Mouse (Mus musculus): ENCODE data around the gene Npas3.

The Npas3 gene

DNA sequence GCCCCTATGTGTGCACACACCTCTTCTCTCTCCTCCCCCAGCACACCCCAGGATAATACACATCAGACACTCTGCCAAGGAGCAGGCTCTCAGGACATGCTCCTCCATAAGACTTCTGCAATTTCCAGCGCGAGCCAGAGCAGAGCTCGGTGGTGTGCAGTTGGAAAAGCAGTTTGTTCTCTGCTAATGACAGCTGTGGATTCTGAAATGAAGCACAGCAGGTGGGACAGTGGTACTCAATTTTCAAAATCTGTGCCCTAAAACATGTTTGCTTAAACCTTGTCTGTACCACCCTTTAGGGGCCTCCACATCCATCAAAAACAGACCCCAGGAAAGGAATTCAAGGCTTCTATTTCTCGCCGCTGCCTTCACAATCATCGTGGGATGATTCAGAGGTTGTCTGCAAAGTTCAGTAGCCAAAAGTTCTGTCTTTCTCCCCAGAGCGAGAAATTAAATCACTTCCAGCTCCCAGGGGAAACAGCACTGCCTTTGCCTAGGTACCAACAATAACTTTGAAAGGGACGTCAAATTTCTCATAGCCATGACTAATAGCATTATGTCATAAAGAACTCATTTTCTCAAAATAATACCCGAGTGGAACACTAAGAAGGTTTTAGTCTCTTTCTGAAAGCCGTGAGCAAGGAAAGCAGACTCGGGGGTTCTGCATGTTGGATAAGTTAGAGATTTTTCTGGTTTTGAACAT, 533.5 kb downstream of the Npas3 start:
- no peak for DNase-seq (ENCODE audit: low read depth, low spot score)

DNA sequence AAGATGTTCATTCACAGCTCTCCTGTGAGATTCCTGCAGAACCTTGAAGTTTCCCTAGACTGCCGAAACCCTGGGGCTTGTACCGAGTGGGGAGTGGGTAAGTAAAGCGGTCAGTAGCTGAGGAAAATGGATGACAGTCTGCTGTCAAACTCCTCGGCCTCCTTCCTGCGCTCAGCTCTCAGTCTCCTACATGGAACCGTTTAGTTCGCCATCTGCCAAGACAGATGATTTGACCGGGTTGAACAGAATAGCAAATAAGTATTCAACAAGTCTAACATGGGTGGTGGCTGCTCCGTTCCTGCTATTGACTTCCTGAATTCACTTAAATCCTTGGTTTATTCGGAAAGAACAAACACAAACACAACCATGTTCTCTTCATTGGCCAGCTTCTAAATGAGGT, 541.0 kb downstream of the Npas3 start:
- no peak for DNase-seq (ENCODE audit: low read depth, low spot score)

DNA sequence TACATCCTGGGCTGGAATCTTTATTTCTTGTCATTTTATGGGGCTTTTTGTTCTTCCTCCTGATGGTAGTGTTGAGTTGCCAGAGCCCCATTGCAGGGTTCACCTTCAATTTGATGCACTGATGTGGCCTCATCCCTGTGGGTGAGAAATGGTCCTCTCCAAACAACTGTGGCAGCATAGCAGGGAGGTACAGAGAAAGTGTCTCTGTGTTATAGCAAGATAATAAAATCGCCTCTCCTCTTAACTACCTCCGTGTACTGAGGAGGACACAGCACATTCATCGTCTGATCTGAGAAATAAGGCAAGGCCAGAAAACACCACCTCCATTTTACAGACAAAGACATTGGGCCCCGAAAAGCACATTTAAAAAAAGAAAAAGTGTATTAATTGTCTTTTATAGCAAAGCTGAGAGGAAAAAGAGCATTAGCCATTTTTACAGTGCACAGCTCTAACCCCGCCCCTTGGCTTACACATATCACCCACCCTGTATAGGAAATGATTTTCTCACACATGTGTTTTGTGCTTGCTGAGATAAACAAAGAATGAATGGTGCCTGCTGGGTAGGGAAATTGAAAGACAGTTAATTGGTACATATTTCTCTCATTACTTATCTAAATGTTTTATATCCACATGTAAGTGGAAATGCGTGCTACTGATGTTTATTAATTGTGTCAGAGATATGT, 546.4 kb downstream of the Npas3 start:
- DNase-seq (ENCODE audit: low read depth, low spot score) = no peak

DNA sequence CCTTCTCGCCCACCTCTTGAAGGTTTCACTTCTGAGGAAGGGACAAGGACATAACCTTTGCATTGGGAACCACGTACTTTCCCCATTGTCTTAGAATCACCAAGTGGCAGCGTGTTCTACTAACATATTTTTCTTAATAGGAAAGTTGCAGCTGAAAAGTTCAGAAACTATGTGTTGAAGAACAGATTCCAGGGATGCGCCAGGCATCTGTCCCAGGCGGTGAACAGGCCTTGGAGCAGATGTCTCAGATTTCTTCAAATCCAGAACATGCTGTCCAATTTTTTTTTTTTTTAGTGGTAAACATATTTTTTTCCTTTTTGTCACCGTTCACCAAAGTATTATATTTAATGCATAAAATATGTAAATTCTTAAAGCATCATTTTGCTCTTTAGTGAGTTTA, 553.4 kb downstream of the Npas3 start:
- DNase-seq (ENCODE audit: low read depth, low spot score) = no peak

DNA sequence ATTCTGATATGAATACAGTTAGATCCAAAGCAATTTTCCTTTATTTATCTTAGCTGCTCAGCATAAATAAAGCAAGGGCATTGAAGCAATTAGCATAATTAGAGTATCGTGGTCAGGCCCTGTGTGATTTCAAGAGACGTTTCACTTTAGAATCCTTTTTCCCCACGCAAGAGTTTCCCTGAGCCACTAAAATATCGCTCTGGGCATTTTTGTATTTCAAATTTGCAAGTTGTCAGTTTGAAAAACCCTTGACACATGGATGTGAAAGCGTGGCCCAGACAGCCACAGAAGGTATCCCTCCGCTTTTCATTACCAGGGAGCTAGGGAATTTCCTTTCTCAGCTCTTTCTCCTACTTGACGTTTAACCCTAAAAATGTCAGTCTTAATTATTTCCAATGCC, 553.9 kb downstream of the Npas3 start:
- DNase-seq (ENCODE audit: low read depth, low spot score) = no peak

DNA sequence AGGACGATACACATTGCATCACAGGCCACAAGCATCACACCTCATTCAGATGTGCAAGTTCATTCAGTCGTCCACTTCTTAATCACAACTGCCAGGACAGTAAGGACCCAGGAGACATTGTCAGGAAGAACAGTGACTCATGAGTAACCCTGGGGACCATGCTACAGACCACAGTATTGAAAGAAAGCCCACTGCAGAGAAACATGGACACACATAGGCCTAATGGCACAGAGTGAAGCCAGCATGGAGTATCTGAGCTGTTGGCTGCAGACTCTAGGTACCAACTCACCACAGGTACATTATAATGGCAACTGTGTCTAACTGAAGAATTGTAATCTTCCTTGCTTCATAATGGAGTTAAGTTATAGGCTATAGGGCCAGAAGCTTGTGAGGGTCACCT, 561.6 kb downstream of the Npas3 start:
- no peak for DNase-seq (ENCODE audit: low read depth, low spot score)

DNA sequence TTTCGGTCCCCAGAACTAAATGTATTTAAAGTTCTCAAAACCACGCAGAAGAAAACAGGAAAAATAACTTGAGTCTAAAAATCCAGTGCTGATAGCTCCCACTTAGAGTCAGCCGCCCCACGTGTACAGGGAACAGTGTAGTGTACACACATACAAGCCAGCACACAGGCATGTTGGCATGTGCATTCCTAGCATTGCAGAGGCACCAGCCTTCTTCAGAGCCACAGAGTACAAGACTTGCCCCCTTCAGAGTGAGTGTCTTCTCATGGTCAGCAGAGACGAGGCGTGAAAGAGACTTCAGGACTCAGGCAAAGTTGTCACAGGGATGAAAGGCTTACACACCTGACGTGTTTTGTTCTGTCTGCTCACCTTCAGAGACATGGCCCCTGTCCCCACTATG, 565.8 kb downstream of the Npas3 start:
- DNase-seq (ENCODE audit: low read depth, low spot score) = no peak

DNA sequence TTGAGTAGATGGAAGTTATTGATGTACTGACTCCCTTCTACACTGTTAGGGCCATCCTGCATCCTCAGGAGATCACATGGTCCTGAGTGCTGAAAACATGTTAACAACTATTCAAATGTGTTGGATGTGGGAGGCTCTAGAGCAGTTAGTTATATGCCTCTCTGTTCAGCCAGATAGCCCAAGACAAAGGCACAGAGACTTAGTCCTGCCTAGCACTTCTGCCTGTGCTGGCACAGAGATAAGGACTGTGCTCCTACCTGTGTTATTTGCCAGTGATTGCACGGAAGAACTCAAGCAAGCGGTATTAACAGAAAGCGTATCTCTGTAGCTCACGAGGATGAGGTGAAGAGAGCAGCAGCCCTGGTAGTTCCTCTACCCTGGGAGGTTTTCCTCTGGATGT, 571.5 kb downstream of the Npas3 start:
- no peak for DNase-seq (ENCODE audit: low read depth, low spot score)

DNA sequence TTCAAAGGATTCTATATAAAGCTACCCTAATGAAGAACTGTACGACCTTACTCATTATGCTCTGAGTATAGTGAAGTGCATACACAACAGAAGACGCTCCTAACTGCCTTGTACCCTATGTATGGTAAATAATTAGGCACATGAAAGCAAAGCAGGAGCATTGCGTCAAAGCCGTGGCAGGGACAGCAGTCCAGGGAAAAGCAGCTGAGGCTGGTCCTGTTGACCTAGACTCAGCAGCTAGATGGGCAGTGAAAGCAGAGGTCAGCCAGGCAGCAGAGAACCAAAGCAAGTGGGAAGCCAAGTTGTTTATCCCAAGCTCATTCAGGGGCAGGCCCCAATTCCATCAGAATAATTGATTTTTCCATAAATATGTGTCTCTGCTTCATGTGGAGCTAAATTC, 574.4 kb downstream of the Npas3 start:
- DNase-seq (ENCODE audit: low read depth, low spot score) = no peak

DNA sequence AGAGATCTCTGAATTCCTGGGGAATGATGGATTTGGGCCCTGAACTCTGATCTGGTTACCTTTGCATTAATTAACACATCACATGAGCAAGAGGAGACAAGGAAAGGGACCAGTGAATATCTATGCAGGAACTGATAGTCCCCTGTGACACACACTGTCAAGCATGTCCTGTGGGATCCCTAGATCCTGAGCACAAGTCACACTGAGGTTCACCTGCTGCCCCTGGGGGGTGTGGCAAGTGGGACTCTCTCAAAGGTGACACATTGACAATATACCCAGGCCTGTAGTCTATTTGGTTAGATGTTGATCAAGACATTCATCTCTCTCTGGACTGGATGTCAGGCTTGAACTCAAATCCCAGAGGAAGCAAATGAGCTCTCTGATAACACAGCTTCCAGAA, 576.8 kb downstream of the Npas3 start:
- DNase-seq (ENCODE audit: low read depth, low spot score) = no peak

DNA sequence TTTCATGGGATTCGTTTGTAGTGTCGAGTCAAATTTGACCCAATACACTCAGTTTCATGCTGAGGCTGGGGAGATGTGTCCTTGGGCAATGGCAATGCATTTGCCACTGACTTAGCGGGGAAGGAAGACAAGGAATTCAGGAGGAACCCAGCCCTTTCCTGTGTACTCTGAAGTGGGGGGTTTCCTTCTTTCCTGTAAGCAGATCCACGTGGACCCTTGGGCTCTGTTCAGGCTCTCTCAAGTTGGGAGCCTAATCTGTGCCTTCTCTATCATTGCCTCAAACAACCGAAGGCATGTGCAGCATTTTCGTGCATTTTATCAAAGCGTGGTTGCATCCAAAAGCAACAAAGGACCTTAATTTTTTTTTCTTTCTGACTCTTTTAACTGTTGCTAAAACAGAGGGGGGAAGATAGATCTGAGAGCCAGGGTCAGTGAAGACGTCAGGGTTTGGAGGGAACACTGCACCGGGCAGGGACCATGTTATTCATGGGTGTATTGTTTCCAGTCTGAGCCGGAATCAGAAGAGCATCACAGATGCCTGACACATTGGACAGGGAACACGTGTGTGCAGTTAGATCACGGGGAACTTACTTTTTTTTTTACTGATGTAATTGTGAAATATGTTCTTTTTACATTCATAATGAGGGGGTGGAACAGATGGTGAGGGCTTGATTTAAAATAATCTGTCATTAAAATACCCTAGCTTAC, 577.6 kb downstream of the Npas3 start:
- DNase-seq (ENCODE audit: low read depth, low spot score) = no peak

DNA sequence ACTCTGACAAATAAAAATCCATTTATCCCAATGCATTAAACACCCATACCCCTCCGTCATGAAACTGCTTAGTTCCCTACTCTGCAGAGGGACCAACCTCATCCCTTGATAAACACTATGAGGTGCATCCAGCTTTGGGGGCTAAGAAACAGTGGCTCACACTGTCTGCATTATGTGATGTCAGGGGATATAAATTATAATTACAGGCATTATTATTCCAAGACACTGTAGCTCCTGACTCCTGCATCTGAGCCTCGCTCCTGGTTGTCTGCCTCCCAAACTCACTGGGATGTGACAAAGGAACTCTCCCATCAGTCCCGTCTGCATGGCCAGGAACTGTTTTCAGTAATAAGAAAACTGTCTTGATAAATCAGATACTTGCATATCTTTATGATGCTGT, 578.3 kb downstream of the Npas3 start:
- no peak for DNase-seq (ENCODE audit: low read depth, low spot score)

DNA sequence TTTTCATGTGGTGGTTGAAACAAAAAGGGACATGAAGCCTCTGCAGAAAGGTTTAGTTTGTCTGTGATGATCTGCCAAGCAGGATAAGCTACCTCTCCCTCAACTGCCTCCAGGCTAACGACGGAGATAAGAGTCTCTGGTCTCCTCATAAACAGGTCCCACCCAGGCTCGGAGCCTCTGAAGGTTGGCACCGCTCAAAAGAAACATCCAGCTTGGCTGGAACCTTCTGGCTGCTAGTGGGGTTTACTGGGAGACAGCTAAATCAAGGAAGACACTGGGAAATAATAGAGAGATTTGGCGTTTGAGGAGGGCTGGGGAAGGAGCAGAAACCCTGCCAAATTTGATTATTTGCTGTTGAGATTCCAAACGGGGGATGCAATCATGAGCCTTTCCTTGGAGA, 584.1 kb downstream of the Npas3 start:
- no peak for DNase-seq (ENCODE audit: low read depth, low spot score)

DNA sequence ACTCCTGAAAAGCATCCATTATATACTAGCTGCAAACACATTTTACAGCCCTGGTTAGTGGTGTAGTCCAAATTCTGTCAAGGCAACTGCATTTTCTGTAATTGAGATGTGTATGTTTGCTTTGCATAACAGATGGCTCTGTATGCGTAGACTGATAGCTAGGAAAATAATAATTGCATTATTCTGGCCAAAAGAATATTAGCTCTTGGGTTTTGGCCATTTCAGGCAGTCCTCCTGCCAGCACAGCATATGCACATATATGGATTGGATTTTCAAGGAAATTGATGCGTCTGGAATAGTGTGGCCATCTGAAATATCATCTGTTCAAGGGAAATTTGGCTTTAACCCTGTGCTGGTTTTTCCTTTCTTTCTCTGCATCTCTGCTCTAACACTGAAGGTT, 584.9 kb downstream of the Npas3 start:
- no peak for DNase-seq (ENCODE audit: low read depth, low spot score)

DNA sequence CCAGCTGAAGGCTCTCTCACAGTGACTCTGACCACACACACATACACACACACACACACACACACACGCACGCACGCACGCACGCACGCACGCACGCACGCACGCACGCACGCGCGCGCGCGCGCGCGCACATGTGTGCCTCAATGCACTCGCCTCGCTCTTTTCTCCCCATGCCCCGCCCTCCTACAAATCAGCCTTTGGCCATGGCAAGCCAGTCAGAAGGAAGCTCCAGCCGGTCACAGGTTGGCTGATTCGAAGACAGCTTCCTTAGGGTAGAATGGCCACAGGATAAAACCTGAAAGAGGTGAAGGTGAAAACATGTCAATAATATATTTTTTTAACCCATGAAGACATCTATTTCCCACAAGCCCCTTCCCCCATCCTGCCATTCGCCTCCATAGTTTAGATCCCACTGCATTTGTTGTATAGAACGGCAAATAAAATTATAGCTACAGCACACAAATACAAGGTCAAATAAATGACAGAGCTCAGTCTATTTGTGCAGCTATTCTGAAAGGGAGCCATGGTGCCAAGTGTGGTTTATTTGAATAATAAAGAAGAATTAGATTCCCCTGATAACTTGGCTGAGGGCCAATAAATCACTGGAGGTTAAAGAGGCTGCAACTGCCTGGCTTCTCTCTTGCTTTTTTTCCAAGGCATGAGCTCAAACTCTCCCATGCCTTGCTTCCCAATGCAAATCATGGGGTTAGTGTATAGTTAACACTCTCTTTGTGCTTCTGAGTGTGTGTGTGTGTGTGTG, 587.7 kb downstream of the Npas3 start:
- no peak for DNase-seq (ENCODE audit: low read depth, low spot score)

DNA sequence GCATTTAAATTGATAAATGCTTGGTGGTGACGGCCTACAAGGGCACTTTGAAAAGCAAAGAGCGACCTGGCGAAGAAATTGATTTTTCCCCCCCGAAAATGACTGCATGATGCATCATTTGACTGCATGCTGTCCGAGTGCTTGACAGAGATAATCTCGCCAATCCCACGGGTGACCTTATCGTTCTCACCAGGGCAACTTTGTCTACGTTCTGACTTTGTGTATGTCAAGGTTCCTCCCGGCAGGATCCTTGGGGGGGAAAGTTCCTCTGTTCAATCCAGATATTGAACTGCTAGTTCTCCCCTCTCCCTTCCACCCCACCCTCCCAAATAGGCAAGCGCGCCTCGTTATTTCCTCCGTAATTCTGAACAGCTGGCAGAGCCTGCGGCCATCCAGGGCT, 588.9 kb downstream of the Npas3 start:
- DNase-seq (ENCODE audit: low read depth, low spot score) = no peak

DNA sequence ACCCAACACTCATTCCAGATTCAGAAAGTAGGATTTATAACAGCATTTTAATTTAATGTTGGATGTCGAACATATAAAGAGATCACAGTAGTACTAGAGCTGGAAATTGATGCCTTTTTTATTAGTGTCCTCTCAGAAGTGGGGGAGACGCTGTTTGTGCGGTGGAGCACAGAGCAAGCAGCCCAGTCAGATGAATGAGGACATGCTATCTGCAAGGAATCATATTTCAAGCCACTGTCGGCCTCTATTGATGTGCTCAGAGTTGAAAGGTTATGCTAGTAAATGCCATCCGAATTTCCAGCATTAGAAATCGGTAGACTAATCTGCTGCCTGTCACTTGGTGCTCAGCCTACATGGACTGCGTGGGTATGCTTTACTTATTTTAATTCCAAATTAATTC, 590.1 kb downstream of the Npas3 start:
- no peak for DNase-seq (ENCODE audit: low read depth, low spot score)

DNA sequence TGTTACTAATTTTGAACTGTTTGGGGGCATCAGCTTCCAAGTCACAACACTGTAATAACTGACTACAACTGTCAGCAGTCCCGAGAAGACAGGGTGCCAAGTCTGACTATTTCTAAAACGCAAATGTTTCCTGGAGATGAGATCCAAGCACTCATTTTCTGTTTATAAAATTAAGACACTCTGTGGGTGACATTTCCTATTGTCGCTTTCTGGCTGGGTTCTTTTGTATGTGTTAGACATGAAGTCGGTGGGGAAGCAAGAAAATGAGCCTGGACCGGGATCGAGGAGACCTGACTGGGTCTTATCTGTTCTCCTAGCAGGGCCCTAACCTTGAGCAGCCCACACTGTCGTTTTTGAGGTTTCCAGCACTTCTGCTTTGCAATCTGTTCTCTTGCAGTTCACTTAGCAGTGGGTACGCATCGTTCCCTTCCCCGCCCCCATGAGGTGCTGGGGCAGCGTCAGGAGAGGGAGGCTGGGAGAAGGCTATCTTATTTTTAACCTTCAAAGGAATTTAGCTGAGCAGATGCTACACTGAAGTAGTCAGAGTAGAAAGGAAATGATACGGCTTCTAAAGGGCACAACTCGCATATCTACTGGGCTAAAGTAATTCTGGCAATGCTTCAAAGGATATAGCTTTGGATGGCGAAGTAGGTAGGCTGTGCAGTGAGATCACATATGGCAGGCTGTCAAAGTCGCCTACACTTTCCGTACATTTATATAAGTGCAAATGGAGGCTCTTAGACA, 593.6 kb downstream of the Npas3 start:
- no peak for DNase-seq (ENCODE audit: low read depth, low spot score)

DNA sequence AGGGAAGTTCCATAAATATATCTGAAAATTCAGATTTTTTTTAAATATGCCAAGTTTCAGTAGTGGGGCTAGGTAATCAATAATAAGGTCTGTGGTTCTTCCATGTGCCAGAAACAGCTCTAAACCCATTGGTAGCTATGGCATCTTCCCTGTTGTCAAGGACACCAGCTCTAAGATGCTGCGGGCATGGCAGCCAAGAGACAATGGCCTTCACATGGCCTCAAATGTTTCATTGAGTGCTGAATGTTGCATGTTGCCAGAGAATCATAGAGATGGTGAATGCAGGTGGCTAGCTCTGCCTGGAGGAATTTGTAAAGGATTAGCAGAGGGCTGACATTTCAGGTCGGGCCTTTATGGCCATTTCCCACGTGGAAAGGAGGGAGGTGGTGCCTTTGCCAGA, 595.1 kb downstream of the Npas3 start:
- no peak for DNase-seq (ENCODE audit: low read depth, low spot score)

DNA sequence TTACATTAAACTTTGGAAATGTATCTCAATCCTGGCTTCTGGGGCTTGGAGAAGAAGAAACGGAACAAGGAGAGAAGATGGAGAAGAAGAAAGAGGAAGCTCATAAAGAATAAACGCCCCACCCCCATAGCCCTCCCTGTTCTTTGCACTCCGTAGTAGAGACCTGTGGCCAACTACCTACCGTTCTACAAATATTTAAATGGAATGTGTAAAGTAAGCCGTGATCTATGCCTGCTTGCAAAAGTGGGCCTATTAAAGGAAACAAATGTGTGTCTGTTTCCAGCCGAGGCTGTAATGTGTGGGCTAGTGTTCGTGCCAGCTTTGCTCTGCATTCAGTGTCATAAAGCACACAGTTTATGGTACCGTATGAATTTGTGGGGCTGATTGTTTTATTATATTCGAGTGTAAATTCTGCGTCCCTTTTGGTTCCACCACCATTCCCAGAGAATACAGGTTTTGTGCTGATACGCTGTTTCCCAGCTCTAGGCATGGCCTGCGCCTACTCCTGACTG, 597.7 kb downstream of the Npas3 start:
- no peak for DNase-seq (ENCODE audit: low read depth, low spot score)

DNA sequence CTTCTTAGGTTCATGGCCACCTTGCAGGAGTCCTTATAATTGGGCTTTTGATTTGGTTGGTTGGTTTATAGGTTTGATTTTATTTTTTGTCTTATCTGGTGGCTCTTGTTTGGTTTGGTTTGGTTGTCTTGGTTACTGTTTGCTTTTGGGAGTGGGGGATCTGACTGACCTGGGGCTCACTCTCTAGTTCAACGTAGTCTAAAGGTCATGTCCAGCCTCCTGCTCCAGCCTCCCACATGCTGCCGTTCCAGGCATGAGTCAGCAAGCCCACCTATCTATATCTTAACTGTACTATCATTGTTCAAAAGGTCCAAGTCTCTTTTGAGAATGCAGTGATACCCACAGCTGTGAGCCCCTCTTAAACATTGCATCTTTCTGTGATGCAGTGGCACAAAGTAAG, 600.8 kb downstream of the Npas3 start:
- DNase-seq (ENCODE audit: low read depth, low spot score) = no peak

Data from CD4-positive helper T cell, adult 2 months (primary cell).